ENCODE assay signal across 8 mouse cellular contexts in genomic region chr9:22132220-22132619, GRCm38 (mm10). TPM values are rescaled to one million over a fixed set of nuclear protein-coding genes. Genes with fewer than 3 reads are reported as not detected.
DNase-seq lines count a peak whose midpoint lies in the region; ATAC-seq and TF ChIP-seq lines count a peak whose summit lies in the region.
"Had no signal": no experiment of that assay in that cellular context is flagged by ENCODE, and none has a peak within 500 bp of the region (broad histone marks: within the 10 kb centered on the region; RNA-seq: fewer than 3 reads in every experiment).

No protein-coding gene starts in this region.

- H3K27ac ChIP-seq in lung, embryonic 15.5 days, result no peak overlapping the region
- H3K27ac ChIP-seq in bone marrow, adult 2 months (ENCODE audit: control insufficient read depth, insufficient read depth, low read depth, low read length, poor library complexity), result no peak overlapping the region
- H3K27ac ChIP-seq in intestine, embryonic 14.5 days (ENCODE audit: low read depth), result no peak overlapping the region
- H3K27ac ChIP-seq in midbrain, postnatal 0 days (ENCODE audit: low read depth, low read length), result no peak overlapping the region

- no peak overlapping the region for H3K9ac ChIP-seq in lung, embryonic 15.5 days
- H3K9ac ChIP-seq in intestine, embryonic 14.5 days (ENCODE audit: low read length), result no peak overlapping the region
- no peak overlapping the region for H3K9ac ChIP-seq in midbrain, postnatal 0 days (replicated peaks; ENCODE audit: low read length, poor library complexity, severe bottlenecking)

- no peaks in the 10 kb centered on the region for H3K27me3 ChIP-seq in lung, embryonic 15.5 days
- no peaks in the 10 kb centered on the region for H3K27me3 ChIP-seq in intestine, embryonic 14.5 days (replicated peaks; ENCODE audit: control insufficient read depth, insufficient read depth, low read length)
- peaks cover 22% of the 10 kb centered on the region for H3K27me3 ChIP-seq in midbrain, postnatal 0 days (ENCODE audit: insufficient read depth, low read length)

- 25% methylated on average over 11 of the region's 11 CpGs for WGBS in lung, embryonic 15.5 days
- 84% methylated on average over 11 of the region's 11 CpGs for WGBS in bone marrow, adult 2 months
- 34% methylated on average over 11 of the region's 11 CpGs for WGBS in intestine, embryonic 14.5 days
- 58% methylated on average over 11 of the region's 11 CpGs for WGBS in midbrain, postnatal 0 days

- no peak for ATAC-seq in lung, embryonic 15.5 days (ENCODE audit: borderline replicate concordance, extremely low read depth, low FRiP score, low TSS enrichment)
- ATAC-seq in intestine, embryonic 14.5 days (replicated peaks; ENCODE audit: low FRiP score, low TSS enrichment, low read depth), result peak; percentile 40; the same call in 1 of the 2 replicates
- ATAC-seq in midbrain, postnatal 0 days (ENCODE audit: low FRiP score), result no peak

- H3K9me3 ChIP-seq in lung, embryonic 15.5 days, result no peaks in the 10 kb centered on the region
- no peaks in the 10 kb centered on the region for H3K9me3 ChIP-seq in intestine, embryonic 14.5 days (ENCODE audit: control insufficient read depth, low read length)
- H3K9me3 ChIP-seq in midbrain, postnatal 0 days (ENCODE audit: low read length), result no peaks in the 10 kb centered on the region

- peak overlapping the region; percentile 85 for H3K4me2 ChIP-seq in lung, embryonic 15.5 days
- H3K4me2 ChIP-seq in intestine, embryonic 14.5 days (ENCODE audit: low read length), result peak overlapping the region; percentile 74
- H3K4me2 ChIP-seq in midbrain, postnatal 0 days (ENCODE audit: low read depth, low read length, poor library complexity, severe bottlenecking), result peak overlapping the region; percentile 26

- peak overlapping the region; percentile 37 for H3K4me3 ChIP-seq in lung, embryonic 15.5 days
- H3K4me3 ChIP-seq in bone marrow, adult 2 months (replicated peaks; ENCODE audit: control insufficient read depth, low read depth, low read length), result peak overlapping the region; percentile 12
- H3K4me3 ChIP-seq in intestine, embryonic 14.5 days (ENCODE audit: low read depth, low read length), result peak overlapping the region; percentile 36
- H3K4me3 ChIP-seq in midbrain, postnatal 0 days (ENCODE audit: low read depth, low read length), result peak overlapping the region; percentile 10; the same call in 1 of the 2 replicates

- DNase-seq in lung, postnatal 36 days, result no peak
- no peak for DNase-seq in intestine, embryonic 14.5 days (ENCODE audit: low spot score)
- no peak for DNase-seq in midbrain, postnatal 0 days (ENCODE audit: low spot score)
- DNase-seq in urinary bladder, postnatal 36 days (ENCODE audit: low spot score in 2 of 2), result no peak
- no peak for DNase-seq in cerebellum, postnatal 14 days
- DNase-seq: adrenal gland, postnatal 25 days had no signal

- no peak for TF ChIP-seq CTCF in bone marrow, adult 2 months (IDR thresholded peaks at IDR 0.05; ENCODE audit: control insufficient read depth, insufficient read depth, low read length)
- no peak for TF ChIP-seq CTCF in midbrain, postnatal 0 days (IDR thresholded peaks at IDR 0.05)

- no peak for TF ChIP-seq POLR2A in bone marrow, adult 2 months (IDR thresholded peaks at IDR 0.05; ENCODE audit: borderline replicate concordance, control insufficient read depth, low read depth, low read length)

- peaks cover 15% of the 10 kb centered on the region for H3K4me1 ChIP-seq in lung, embryonic 15.5 days
- H3K4me1 ChIP-seq in bone marrow, adult 2 months (ENCODE audit: control insufficient read depth, insufficient read depth, low read length), result peaks cover 7% of the 10 kb centered on the region
- peaks cover 7% of the 10 kb centered on the region; the same call in 1 of the 2 replicates for H3K4me1 ChIP-seq in intestine, embryonic 14.5 days (replicated peaks; ENCODE audit: control insufficient read depth, insufficient read depth, low read length)
- H3K4me1 ChIP-seq in midbrain, postnatal 0 days (ENCODE audit: insufficient read depth, low read length), result no peaks in the 10 kb centered on the region

- no peaks in the 10 kb centered on the region for H3K36me3 ChIP-seq in lung, embryonic 15.5 days
- H3K36me3 ChIP-seq in intestine, embryonic 14.5 days (ENCODE audit: control insufficient read depth, insufficient read depth, low read length), result no peaks in the 10 kb centered on the region
- H3K36me3 ChIP-seq in midbrain, postnatal 0 days (ENCODE audit: insufficient read depth, low read length), result no peaks in the 10 kb centered on the region

RNA-seq across cellular contexts. Expression of gene Acp5, which starts 3.3 kb away (rescaled TPM):
- 6.2 and 6.4 TPM in 2 replicates for polyA plus RNA-seq in lung, embryonic 15.5 days (2015; fragmentation: Nextera tagmentation; extraction: Ambion mirVana)
- 89.7 and 103 TPM in 2 replicates for polyA plus RNA-seq in bone marrow, adult 2 months (2011; ENCODE audit: insufficient read depth, insufficient read length, low replicate concordance, missing spikeins)
- polyA plus RNA-seq in intestine, embryonic 14.5 days (2014; fragmentation: Nextera tagmentation; extraction: Ambion mirVana), result 11.1 and 13.3 TPM in 2 replicates
- total RNA-seq in midbrain, postnatal 0 days (2014; rRNA removed), result 1.0 and 2.9 TPM in 2 replicates
- polyA plus RNA-seq in midbrain, postnatal 0 days (2015; fragmentation: Nextera tagmentation; extraction: Ambion mirVana), result 0.47 and 0.79 TPM in 2 replicates

RNA-seq across cellular contexts. Expression of gene Elof1, which starts 15.2 kb away (rescaled TPM):
- polyA plus RNA-seq in lung, embryonic 15.5 days (2015; fragmentation: Nextera tagmentation; extraction: Ambion mirVana), result 196 and 210 TPM in 2 replicates
- polyA plus RNA-seq in bone marrow, adult 2 months (2011; ENCODE audit: insufficient read depth, insufficient read length, low replicate concordance, missing spikeins), result 39.9 and 54.1 TPM in 2 replicates
- polyA plus RNA-seq in intestine, embryonic 14.5 days (2014; fragmentation: Nextera tagmentation; extraction: Ambion mirVana), result 190 and 192 TPM in 2 replicates
- 129 and 132 TPM in 2 replicates for total RNA-seq in midbrain, postnatal 0 days (2014; rRNA removed)
- 161 and 178 TPM in 2 replicates for polyA plus RNA-seq in midbrain, postnatal 0 days (2015; fragmentation: Nextera tagmentation; extraction: Ambion mirVana)

RNA-seq across cellular contexts. Expression of gene Pigyl, which starts 24.4 kb away (rescaled TPM):
- polyA plus RNA-seq in lung, embryonic 15.5 days (2015; fragmentation: Nextera tagmentation; extraction: Ambion mirVana), result 77.3 and 84.7 TPM in 2 replicates
- polyA plus RNA-seq in bone marrow, adult 2 months (2011; ENCODE audit: insufficient read depth, insufficient read length, low replicate concordance, missing spikeins), result 10.5 and 23.3 TPM in 2 replicates
- 76.5 and 85.4 TPM in 2 replicates for polyA plus RNA-seq in intestine, embryonic 14.5 days (2014; fragmentation: Nextera tagmentation; extraction: Ambion mirVana)
- total RNA-seq in midbrain, postnatal 0 days (2014; rRNA removed), result 27.0 and 40.8 TPM in 2 replicates
- 120 and 122 TPM in 2 replicates for polyA plus RNA-seq in midbrain, postnatal 0 days (2015; fragmentation: Nextera tagmentation; extraction: Ambion mirVana)

RNA-seq across cellular contexts. Expression of gene Cnn1, which starts 33.2 kb away (rescaled TPM):
- polyA plus RNA-seq in lung, embryonic 15.5 days (2015; fragmentation: Nextera tagmentation; extraction: Ambion mirVana), result 60.9 and 71.5 TPM in 2 replicates
- polyA plus RNA-seq in bone marrow, adult 2 months (2011; ENCODE audit: insufficient read depth, insufficient read length, low replicate concordance, missing spikeins), result not detected in 2 replicates
- polyA plus RNA-seq in intestine, embryonic 14.5 days (2014; fragmentation: Nextera tagmentation; extraction: Ambion mirVana), result 322 and 380 TPM in 2 replicates
- 1.2 and 1.3 TPM in 2 replicates for total RNA-seq in midbrain, postnatal 0 days (2014; rRNA removed)
- polyA plus RNA-seq in midbrain, postnatal 0 days (2015; fragmentation: Nextera tagmentation; extraction: Ambion mirVana), result 0.77 and 0.92 TPM in 2 replicates

RNA-seq across cellular contexts. Expression of gene Ecsit, which starts 47.0 kb away (rescaled TPM):
- 33.2 and 33.9 TPM in 2 replicates for polyA plus RNA-seq in lung, embryonic 15.5 days (2015; fragmentation: Nextera tagmentation; extraction: Ambion mirVana)
- polyA plus RNA-seq in bone marrow, adult 2 months (2011; ENCODE audit: insufficient read depth, insufficient read length, low replicate concordance, missing spikeins), result 10.4 and 18.7 TPM in 2 replicates
- 35.2 and 43.4 TPM in 2 replicates for polyA plus RNA-seq in intestine, embryonic 14.5 days (2014; fragmentation: Nextera tagmentation; extraction: Ambion mirVana)
- total RNA-seq in midbrain, postnatal 0 days (2014; rRNA removed), result 49.6 and 56.3 TPM in 2 replicates
- polyA plus RNA-seq in midbrain, postnatal 0 days (2015; fragmentation: Nextera tagmentation; extraction: Ambion mirVana), result 55.0 and 57.2 TPM in 2 replicates

Comparison
In these comparisons a context has a peak if more than half of its experiments do, and no peak if none do; other contexts are left out.
1. H3K4me2 ChIP-seq: peak in every context shown above with its lines; median percentile 85 in lung, embryonic 15.5 days; 74 in intestine, embryonic 14.5 days; 26 in midbrain, postnatal 0 days.